Mouse (Mus musculus): Measurements from ENCODE around the gene Phka2.

Gene Phka2

DNA sequence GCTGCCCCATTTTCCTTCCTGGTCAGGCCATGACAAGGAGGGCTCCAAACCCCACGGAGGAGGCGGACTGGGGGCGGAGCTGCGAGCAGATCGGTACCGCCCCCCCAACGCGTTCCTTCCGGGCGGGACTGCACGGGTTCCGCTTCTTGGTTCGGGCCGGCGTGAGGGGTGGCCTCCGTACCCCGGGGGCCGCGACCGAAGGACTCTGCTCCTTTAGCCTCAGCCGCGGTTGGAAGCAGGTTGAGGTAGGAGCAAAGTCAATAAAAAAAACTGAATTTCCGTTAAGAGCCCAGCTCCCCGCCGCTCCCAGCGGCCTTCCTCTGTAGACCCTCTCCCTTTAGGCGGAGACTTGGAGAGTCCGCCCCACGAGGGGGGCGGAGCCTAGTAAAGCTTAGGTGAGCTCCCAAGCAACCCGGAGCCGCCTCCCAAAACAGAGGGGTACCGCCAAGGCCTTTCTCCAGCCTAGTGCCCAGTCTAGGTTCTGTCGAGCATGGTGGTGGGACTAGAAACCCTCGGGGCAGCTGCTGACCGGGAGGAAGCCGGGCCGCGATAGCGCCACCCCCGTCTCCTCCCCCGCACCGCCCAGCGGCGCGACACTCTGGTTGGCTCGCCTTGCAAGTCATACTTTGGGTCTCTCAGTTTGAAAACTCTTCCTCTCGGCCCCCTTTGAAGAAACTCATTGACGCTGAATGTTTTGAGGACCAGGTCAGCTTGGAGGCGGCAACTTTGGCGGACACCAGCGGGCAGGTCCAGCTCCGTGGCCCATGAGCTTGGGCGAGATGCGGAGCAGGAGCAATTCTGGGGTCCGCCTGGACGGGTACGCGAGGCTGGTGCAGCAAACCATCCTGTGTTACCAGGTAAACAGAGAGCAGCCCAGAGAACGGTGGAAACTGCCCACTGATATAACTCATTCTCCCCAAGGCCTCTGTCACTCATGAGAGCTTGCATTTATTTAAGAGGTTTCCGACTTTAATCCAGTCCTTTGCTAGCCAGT lies at the start of gene Phka2:
Gene Phka2 (plus strand): TSS at position 119 of the 994 bp plus-strand sequence.
- DNase-seq (ENCODE audit: low spot score): peak; percentile 47

DNA sequence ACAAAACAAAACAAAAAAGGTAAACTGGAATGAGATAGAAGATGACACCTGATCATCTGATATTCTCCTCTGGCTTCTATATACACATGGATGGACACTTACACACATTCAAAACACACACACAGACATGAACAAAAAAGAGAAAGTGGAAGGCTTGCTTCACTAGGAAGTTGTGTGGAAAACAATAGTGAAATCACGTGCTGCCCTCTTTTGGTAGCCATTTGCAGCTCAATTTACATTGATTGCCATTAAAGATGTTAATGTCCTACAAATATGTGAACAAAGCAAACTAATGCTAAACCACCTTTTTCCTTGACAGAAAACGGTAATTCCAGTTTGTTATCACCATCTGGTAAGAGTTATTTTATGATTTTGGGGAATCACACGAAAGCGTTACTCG lies 46.3 kb upstream of the Phka2 start:
- no peak for DNase-seq (ENCODE audit: low spot score)

DNA sequence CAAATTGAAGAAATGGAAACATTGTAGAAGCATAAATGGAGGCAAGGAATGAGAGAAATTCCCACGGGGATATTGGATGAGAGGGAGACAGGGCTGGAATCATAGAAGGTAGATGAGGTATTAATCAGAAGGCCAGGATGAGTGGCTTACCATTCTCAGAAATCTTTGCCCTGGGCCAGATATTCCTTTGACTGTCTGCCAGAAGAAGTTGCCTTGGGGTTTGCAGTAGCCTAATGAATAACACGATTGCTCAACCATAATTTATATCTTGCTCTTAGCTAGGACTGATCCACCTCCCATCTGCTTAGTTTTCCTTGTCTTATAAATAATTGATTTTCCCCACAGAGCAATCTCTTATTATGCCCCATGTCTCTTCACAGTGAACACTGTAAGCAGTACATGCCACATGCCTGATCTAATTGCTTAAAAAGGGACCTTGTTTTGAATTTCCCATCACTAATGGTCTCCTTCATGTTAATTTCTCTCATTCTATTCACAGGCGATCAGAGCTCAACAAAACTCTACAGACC lies 30.6 kb upstream of the Phka2 start:
- no peak for DNase-seq (ENCODE audit: low spot score)

GRCm38 (mm10) chrX:160489784-160490183 lies 12.2 kb upstream of the Phka2 start:
- no peak for DNase-seq (ENCODE audit: low spot score)

DNA sequence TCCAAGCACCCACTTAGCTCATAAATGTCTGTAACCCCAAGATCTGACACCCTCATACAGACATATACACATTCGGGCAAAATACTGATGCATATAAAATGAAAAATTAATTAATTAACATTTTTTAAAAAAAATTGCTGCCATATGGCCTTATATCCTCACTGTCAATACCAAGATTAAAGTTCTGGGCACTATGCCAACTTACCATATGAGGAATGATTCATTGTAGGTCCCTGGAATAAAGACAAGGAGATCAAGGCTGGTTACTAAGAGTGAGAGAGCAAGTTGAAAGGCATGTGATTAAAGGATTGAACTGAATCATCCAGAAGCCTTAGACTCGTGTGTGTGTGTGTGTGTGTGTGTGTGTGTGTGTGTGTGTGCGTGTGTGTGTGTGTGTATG lies 7.6 kb upstream of the Phka2 start:
- DNase-seq (ENCODE audit: low spot score): no peak

DNA sequence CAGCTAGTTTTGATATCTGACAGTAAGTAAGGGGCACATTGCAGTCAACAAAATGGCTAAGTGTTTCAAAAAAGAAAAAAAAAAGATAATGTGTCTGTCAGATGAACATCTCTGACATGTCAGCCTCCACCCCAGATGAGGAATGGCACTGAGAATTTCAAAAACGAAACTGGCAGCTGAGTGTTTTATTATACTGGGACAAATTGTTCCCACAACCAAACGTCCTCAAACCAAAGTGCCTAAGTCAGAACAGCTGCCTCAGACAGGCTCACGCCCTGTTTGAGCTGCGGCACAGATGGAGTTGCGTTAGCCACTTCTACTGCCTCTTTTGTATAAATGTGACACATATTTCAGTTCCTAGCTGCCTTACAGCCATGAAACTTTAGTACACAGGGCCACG lies 7.0 kb upstream of the Phka2 start:
- no peak for DNase-seq (ENCODE audit: low spot score)

DNA sequence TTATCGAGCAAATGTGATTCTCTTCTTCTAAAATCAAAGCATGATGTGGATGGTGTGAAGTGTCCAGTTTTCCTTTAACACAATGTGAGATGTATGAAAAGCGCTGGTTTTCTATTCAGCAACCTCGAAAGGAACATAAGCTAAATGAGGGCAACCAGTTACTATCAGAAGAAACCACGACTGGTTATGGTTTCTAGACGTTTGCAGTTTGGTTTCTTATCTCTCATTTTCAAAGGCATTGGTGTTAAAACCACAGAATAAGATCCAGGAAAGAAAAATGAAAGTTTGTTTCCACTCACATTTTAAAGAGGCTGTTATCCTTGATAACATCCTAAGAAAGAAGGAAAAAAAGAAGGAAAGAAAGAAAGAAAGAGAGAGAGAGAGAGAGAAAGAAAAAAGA lies 5.5 kb upstream of the Phka2 start:
- DNase-seq (ENCODE audit: low spot score): no peak

DNA sequence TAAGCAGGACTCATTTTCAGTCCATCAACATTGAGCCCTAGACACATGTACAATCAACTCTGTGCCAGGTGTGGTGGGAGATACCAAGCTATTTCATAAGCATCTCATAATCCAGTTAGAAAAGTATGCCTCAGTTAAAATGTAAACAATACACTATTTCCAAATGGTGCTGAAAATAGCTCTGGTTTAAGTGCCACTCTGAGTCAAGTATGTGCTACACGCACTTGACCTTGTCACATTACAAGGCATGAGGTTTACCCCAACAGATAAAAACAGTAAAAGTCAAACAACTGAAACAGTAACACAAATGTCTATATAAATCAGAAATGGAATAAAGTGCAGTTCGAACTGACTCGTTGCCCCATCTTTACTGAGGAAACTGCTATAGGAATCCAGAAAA lies 871 bp upstream of the Phka2 start:
- no peak for DNase-seq (ENCODE audit: low spot score)

DNA sequence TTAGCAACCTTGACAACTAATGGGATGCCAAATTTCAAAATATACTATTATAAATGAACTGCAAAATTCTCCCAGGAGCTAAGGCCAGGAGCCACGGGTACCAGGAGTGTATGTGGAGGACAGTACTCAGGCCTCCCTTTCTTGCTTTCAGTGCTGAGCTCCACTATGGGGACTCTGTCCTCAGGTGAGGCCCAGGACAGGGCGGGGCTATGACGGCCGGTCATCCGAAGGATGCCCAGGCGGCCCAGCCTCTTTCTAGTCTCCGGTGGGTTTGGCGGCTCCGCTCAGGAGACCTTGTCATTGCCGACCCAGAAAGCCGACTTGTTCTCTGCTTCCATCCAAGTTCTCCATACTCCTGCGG lies 299 bp upstream of the Phka2 start:
- no peak for DNase-seq (ENCODE audit: low spot score)

GRCm38 (mm10) chrX:160509046-160509445 lies 7.1 kb downstream of the Phka2 start:
- DNase-seq (ENCODE audit: low spot score): no peak

- no peak for DNase-seq (ENCODE audit: low spot score)
Measured at GRCm38 (mm10) chrX:160510197-160510596, 8.2 kb downstream of the Phka2 start.

- DNase-seq (ENCODE audit: low spot score): no peak
Measured at GRCm38 (mm10) chrX:160516027-160516426, 14.1 kb downstream of the Phka2 start.

- no peak for DNase-seq (ENCODE audit: low spot score)
Measured at GRCm38 (mm10) chrX:160542772-160543171, 40.8 kb downstream of the Phka2 start.

GRCm38 (mm10) chrX:160548875-160549274 lies 46.9 kb downstream of the Phka2 start:
- no peak for DNase-seq (ENCODE audit: low spot score)

DNA sequence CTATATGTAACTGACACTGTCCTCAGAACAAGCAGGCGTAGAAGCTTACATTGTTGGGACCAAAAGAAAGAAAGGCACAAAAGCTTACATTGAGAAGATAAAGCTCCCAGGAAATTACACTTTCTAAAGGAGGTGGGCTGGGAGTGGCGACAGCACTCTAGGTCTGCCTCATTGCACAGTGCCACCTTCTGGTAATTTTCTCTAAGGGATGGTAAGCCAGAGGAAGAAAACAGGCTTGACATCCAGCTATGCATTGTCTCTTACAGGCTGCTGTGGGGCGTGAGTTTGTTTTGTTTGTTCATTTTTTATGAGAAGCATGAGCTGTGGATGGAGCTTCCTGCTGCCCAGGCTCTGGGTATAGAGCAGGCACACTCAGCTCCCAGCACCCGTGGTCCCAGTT lies 50.1 kb downstream of the Phka2 start:
- no peak for DNase-seq (ENCODE audit: low spot score)

DNA sequence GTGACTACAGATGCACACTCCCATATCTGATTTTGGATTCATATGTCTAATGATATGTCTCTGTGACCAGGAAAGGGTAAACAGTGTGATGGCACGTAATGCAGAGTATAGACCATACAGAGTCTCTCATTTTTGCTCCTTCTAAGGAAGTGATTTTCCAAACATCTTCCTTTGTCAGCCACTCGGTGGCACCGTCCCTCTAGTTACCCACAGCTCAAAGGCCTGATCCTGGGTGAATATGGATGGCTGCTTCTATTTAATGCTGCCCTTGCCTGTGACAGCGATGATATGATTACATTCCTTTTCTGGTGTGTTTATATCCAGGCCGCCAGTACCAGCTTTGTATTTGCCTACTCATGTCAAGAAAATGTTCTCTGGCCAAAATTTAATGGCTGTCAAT lies 81.6 kb downstream of the Phka2 start:
- no peak for DNase-seq (ENCODE audit: low spot score)

- no peak for DNase-seq (ENCODE audit: low spot score)
Measured at GRCm38 (mm10) chrX:160584148-160584838, 82.3 kb downstream of the Phka2 start.

- no peak for DNase-seq (ENCODE audit: low spot score)
Measured at GRCm38 (mm10) chrX:160585110-160585509, 83.1 kb downstream of the Phka2 start.

DNA sequence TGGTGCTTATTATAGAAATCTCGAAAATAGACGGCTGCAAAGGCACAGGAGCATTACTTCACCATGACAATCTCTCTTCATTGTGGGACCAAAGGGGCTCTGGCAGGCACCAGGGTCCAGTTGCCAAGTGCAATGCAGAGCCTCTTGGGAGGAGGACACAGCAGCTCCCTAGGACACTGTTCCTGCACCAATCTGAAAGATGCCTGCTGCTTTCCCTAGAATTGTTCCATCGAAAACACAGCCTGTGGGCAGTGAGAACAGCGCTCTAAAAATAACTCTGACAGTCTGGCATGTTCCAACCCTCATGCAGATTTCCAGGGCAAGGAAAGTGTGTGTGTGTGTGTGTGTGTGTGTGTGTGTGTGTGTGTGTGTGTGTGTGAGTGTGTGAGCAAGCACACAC lies 86.6 kb downstream of the Phka2 start:
- DNase-seq (ENCODE audit: low spot score): no peak

- no peak for DNase-seq (ENCODE audit: low spot score)
Measured at GRCm38 (mm10) chrX:160590147-160590546, 88.2 kb downstream of the Phka2 start.

DNA sequence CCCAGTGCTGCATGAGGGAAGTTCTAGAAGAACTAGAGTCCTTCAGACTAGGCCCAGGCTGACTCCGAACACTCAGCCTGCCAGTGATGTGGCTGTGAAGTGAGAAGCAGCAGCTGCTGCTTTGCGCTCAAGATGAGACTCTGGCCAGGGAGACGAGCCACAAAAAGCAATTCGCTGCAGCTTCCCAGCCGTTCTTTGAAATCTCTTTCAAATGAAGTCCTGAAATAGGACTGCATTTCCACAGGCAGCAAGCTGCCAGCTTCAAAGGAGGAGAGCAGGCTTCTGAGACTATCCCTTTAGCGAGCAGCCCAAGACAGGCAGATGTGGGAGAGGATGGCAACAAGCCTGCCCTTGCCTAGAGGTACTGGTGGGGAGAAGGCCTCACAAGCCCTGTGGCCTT lies 91.0 kb downstream of the Phka2 start:
- DNase-seq (ENCODE audit: low spot score): no peak

DNA sequence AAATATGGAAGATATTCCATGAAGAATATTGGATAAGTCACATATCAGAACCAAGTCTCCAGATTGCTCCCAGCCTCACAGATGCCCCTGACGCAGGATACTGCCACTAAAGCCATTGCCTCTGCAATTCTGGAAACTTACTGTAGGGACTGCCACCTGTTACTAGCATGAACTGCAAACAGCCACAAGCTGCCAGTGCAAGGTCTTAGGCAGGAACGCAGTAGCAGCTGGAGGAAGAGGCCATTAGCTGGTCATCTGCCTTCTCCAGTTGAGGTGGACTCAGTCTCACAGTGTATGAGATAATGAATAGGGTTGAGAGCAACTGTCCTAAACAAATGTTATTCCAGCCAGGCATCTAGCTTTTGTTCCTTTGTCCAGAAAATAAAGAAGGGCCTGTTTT lies 96.1 kb downstream of the Phka2 start:
- no peak for DNase-seq (ENCODE audit: low spot score)
